Mouse (Mus musculus) small intestine, adult 2 months (tissue): ENCODE data around the gene Arhgap31. TPM values are rescaled to one million over a fixed set of nuclear protein-coding genes. Genes with fewer than 3 reads are reported as not detected.

Experiments used
- H3K27ac ChIP-seq: fragments of 200-500 bp; 2 replicates; pipeline ENCODE4 v1.5.1; 2012; ENCODE audit warnings: low read depth, low read length, control low read depth, inconsistent platforms; ENCODE audit not compliant: insufficient read depth
- H3K27me3 ChIP-seq: fragments of 200-500 bp; 2 replicates; pipeline ENCODE4 v1.6.1; 2012; ENCODE audit warnings: mild to moderate bottlenecking, moderate library complexity, low read length, inconsistent platforms; ENCODE audit not compliant: control insufficient read depth, insufficient read depth
- H3K36me3 ChIP-seq: fragments of 200-500 bp; 2 replicates; pipeline ENCODE4 v1.6.1; 2012; ENCODE audit warnings: mild to moderate bottlenecking, low read length, control low read depth, inconsistent platforms; ENCODE audit not compliant: control insufficient read depth, insufficient read depth
- H3K4me1 ChIP-seq: fragments of 200-500 bp; 2 replicates; pipeline ENCODE4 v1.6.1; 2012; ENCODE audit warnings: low read length, inconsistent platforms, mixed read lengths; ENCODE audit not compliant: control insufficient read depth, insufficient read depth, insufficient read length
- H3K4me3 ChIP-seq: fragments of 200-500 bp; 2 replicates; pipeline ENCODE4 v1.5.1; 2012; ENCODE audit warnings: low read depth, mild to moderate bottlenecking, control low read depth, inconsistent platforms, low read length, moderate library complexity
- CTCF ChIP-seq: fragments of 200-500 bp; IDR thresholded peaks from 2 replicates; pipeline ENCODE4 v1.5.1; 2012; ENCODE audit warnings: low read depth, mild to moderate bottlenecking, control low read depth, inconsistent platforms, low read length, moderate library complexity, mixed read lengths; ENCODE audit not compliant: insufficient replicate concordance, insufficient read length; ENCODE audit errors: extremely low read depth
- POLR2A ChIP-seq: fragments of 200-500 bp; IDR thresholded peaks from 2 replicates; pipeline ENCODE4 v1.6.1; 2012; ENCODE audit warnings: low read depth, mild to moderate bottlenecking, control low read depth, inconsistent platforms, low read length, moderate library complexity
- WGBS: fragments of 180-500 bp; shearing (Covaris S2); methylation state at CpG from one replicate; pipeline ENCODE4 v1.1.7; 2018; 5-methylcytosine and 5-hydroxymethylcytosine counted together
- polyA plus RNA-seq: library from polyadenylated mRNA; depleted of rRNA; stranded (reverse); fragments of >200 nt; gene quantifications from 2 replicates; pipeline ENCODE4 v1.2.3, GENCODE M21; 2012

Gene Arhgap31
- polyA plus RNA-seq, 1 experiment = 4.0 TPM

- Histone ChIP-seq H3K36me3 (no peaks in the 10 kb centered on the region), H3K4me1 (peaks cover 2% of the 10 kb centered on the region; the same call in 1 of the 2 replicates), H3K27me3 (no peaks in the 10 kb centered on the region), H3K4me3 (no peak overlapping the region), H3K27ac (no peak overlapping the region)
- TF ChIP-seq CTCF (no peak), POLR2A (no peak)
- 92% methylated on average over 4 of the region's 4 CpGs for WGBS
Observed at GRCm38 (mm10) chr16:38676647-38677046, 36.4 kb downstream of the Arhgap31 start.

GRCm38 (mm10) chr16:38675600-38676335, 37.3 kb downstream of the Arhgap31 start:
- no peaks in the 10 kb centered on the region for H3K36me3 ChIP-seq
- no peaks in the 10 kb centered on the region for H3K27me3 ChIP-seq
- WGBS = 64% methylated on average over 9 of the region's 9 CpGs
- TF ChIP-seq POLR2A = no peak
- TF ChIP-seq CTCF = no peak
- H3K4me3 ChIP-seq = no peak overlapping the region
- H3K27ac ChIP-seq = no peak overlapping the region
- peaks cover 2% of the 10 kb centered on the region; the same call in 1 of the 2 replicates for H3K4me1 ChIP-seq

- Histone ChIP-seq H3K4me1 (no peaks in the 10 kb centered on the region; the same call in 1 of the 2 replicates), H3K27me3 (no peaks in the 10 kb centered on the region), H3K36me3 (no peaks in the 10 kb centered on the region), H3K27ac (no peak overlapping the region), H3K4me3 (no peak overlapping the region)
- TF ChIP-seq CTCF = no peak
- no peak for TF ChIP-seq POLR2A
- WGBS = 80% methylated on average over 11 of the region's 11 CpGs
Observed at GRCm38 (mm10) chr16:38674891-38675290, 38.2 kb downstream of the Arhgap31 start.

GRCm38 (mm10) chr16:38673511-38673910, 39.6 kb downstream of the Arhgap31 start:
- H3K27me3 ChIP-seq = no peaks in the 10 kb centered on the region
- H3K4me3 ChIP-seq = no peak overlapping the region
- no peaks in the 10 kb centered on the region for H3K36me3 ChIP-seq
- no peak for TF ChIP-seq CTCF
- TF ChIP-seq POLR2A = no peak
- H3K4me1 ChIP-seq = peaks cover 4% of the 10 kb centered on the region; the same call in 1 of the 2 replicates
- no peak overlapping the region for H3K27ac ChIP-seq
- 83% methylated on average over 15 of the region's 15 CpGs for WGBS

GRCm38 (mm10) chr16:38672947-38673346, 40.1 kb downstream of the Arhgap31 start:
- no peak overlapping the region for H3K27ac ChIP-seq
- no peaks in the 10 kb centered on the region for H3K27me3 ChIP-seq
- H3K4me1 ChIP-seq = peaks cover 4% of the 10 kb centered on the region; the same call in 1 of the 2 replicates
- TF ChIP-seq POLR2A (no peak), CTCF (no peak)
- 94% methylated on average over 7 of the region's 7 CpGs for WGBS
- no peaks in the 10 kb centered on the region for H3K36me3 ChIP-seq
- H3K4me3 ChIP-seq = no peak overlapping the region

GRCm38 (mm10) chr16:38672370-38672769, 40.7 kb downstream of the Arhgap31 start:
- H3K36me3 ChIP-seq = no peaks in the 10 kb centered on the region
- no peaks in the 10 kb centered on the region for H3K27me3 ChIP-seq
- 68% methylated on average over 5 of the region's 5 CpGs for WGBS
- H3K4me1 ChIP-seq = peaks cover 4% of the 10 kb centered on the region; the same call in 1 of the 2 replicates
- H3K4me3 ChIP-seq = no peak overlapping the region
- TF ChIP-seq CTCF (no peak), POLR2A (no peak)
- no peak overlapping the region for H3K27ac ChIP-seq

GRCm38 (mm10) chr16:38670621-38671390, 42.3 kb downstream of the Arhgap31 start:
- Histone ChIP-seq H3K27ac (no peak overlapping the region), H3K4me1 (peaks cover 4% of the 10 kb centered on the region; the same call in 1 of the 2 replicates), H3K36me3 (no peaks in the 10 kb centered on the region), H3K27me3 (no peaks in the 10 kb centered on the region), H3K4me3 (no peak overlapping the region)
- TF ChIP-seq CTCF (no peak), POLR2A (no peak)
- 87% methylated on average over 12 of the region's 12 CpGs for WGBS
